Mouse (Mus musculus) ovary, adult 10 weeks (tissue): ENCODE data around the gene Mark4. TPM values are rescaled to one million over a fixed set of nuclear protein-coding genes. Genes with fewer than 3 reads are reported as not detected.

ENCODE experiments used
- polyA plus RNA-seq: library from polyadenylated mRNA; stranded (reverse); fragments of 350-450 nt; fragmentation: Illumina TruSeq; extraction: RNeasy Lipid Tissue Mini Kit (QIAGEN cat#74804); gene quantifications from one replicate; pipeline ENCODE4 v1.2.3, GENCODE M21; 2014

Gene Mark4
- 1.1 TPM for polyA plus RNA-seq

GRCm38 (mm10) chr7:19458591-19459111, at the start of gene Mark4:
Mark4 (minus strand) TSS chr7:19458821.

GRCm38 (mm10) chr7:19462884-19463381, 4.3 kb upstream of the Mark4 start, which contains the start of gene Exoc3l2:
Exoc3l2 (plus strand) TSS chr7:19463331.

GRCm38 (mm10) chr7:19404476-19404875, 54.1 kb downstream of the Mark4 start, which contains the start of gene Ckm:
Ckm (plus strand) TSS chr7:19404776.

GRCm38 (mm10) chr7:19403731-19404296, 54.8 kb downstream of the Mark4 start, which contains the start of gene Klc3:
Klc3 (minus strand) TSS chr7:19404104.

GRCm38 (mm10) chr7:19381377-19382165, 77.0 kb downstream of the Mark4 start, which contains the start of gene Ercc2:
Ercc2 (plus strand) TSS chr7:19382010.

Other genes starting within 250 kb of the Mark4 start
- gene Gpr4, start 246.3 kb downstream of the Mark4 start, polyA plus RNA-seq = 1.4 TPM
- gene Opa3, start 230.5 kb downstream of the Mark4 start, polyA plus RNA-seq = 9.0 TPM
- 16.5 TPM for gene Vasp, start 187.0 kb downstream of the Mark4 start, polyA plus RNA-seq
- gene Ppm1n, start 178.8 kb downstream of the Mark4 start, polyA plus RNA-seq = not detected
- gene Rtn2, start 176.2 kb downstream of the Mark4 start, polyA plus RNA-seq = 0.94 TPM
- 0.37 TPM for gene Fosb, start 148.8 kb downstream of the Mark4 start, polyA plus RNA-seq
- not detected for gene Ercc1, start 114.0 kb downstream of the Mark4 start, polyA plus RNA-seq
- gene Cd3eap, start 99.3 kb downstream of the Mark4 start, polyA plus RNA-seq = 1.6 TPM
- not detected for gene Ppp1r13l, start 99.1 kb downstream of the Mark4 start, polyA plus RNA-seq
- gene Ercc2, start 76.8 kb downstream of the Mark4 start, polyA plus RNA-seq = not detected
- not detected for gene Klc3, start 54.7 kb downstream of the Mark4 start, polyA plus RNA-seq
- gene Ckm, start 54.0 kb downstream of the Mark4 start, polyA plus RNA-seq = not detected
- gene Exoc3l2, start 4.5 kb upstream of the Mark4 start, polyA plus RNA-seq = 0.20 TPM
- 3.2 TPM for gene Bloc1s3, start 49.5 kb upstream of the Mark4 start, polyA plus RNA-seq
- not detected for gene Trappc6a, start 49.6 kb upstream of the Mark4 start, polyA plus RNA-seq
- gene Nkpd1, start 59.0 kb upstream of the Mark4 start, polyA plus RNA-seq = not detected
- gene Ppp1r37, start 104.3 kb upstream of the Mark4 start, polyA plus RNA-seq = 0.37 TPM
- gene Zfp296, start 118.5 kb upstream of the Mark4 start, polyA plus RNA-seq = not detected
- 16.3 TPM for gene Gemin7, start 118.8 kb upstream of the Mark4 start, polyA plus RNA-seq
- gene Clasrp, start 145.7 kb upstream of the Mark4 start, polyA plus RNA-seq = 1.6 TPM
- gene Relb, start 170.6 kb upstream of the Mark4 start, polyA plus RNA-seq = 0.66 TPM
- gene Clptm1, start 206.2 kb upstream of the Mark4 start, polyA plus RNA-seq = 14.3 TPM
- not detected for gene Apoc2, start 219.1 kb upstream of the Mark4 start, polyA plus RNA-seq
- not detected for gene Gm44805, start 222.6 kb upstream of the Mark4 start, polyA plus RNA-seq
- gene Apoc4, start 222.7 kb upstream of the Mark4 start, polyA plus RNA-seq = not detected
- 1.7 TPM for gene Apoc1, start 233.8 kb upstream of the Mark4 start, polyA plus RNA-seq
- 8.6 TPM for gene Apoe, start 240.4 kb upstream of the Mark4 start, polyA plus RNA-seq